Mouse (Mus musculus) heart, adult 11 months (tissue): ENCODE data around the gene Slc15a3.

Experiments
- DNase-seq: peaks from one replicate; pipeline ENCODE4 v3.0.0; 2022

Gene Slc15a3

GRCm38 (mm10) chr19:10839010-10839892 lies at the start of gene Slc15a3:
Gene Slc15a3, plus strand, starts transcription at chr19:10839727.
- no peak for DNase-seq

GRCm38 (mm10) chr19:10790323-10790722 lies 49.2 kb upstream of the Slc15a3 start:
- no peak for DNase-seq

DNA sequence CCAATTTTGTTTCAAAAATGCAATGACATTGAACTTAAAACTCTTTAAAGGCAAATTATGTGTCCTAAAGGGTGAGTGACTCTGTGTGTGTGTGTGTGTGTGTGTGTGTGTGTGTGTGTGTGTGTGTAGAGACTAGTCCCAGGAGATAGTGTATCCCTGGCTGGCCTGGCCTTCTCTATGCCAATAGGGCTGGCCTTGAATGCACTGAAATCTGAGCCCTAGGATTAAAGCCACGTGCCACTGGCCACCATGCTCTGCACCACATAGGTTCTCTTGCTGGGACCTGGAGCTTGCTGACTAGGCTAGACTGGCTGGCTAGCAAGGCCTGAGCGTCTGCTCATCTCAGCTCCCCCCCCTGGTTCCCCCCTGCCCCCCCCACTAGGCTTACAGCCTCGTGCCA lies 46.5 kb upstream of the Slc15a3 start:
- DNase-seq: no peak

DNA sequence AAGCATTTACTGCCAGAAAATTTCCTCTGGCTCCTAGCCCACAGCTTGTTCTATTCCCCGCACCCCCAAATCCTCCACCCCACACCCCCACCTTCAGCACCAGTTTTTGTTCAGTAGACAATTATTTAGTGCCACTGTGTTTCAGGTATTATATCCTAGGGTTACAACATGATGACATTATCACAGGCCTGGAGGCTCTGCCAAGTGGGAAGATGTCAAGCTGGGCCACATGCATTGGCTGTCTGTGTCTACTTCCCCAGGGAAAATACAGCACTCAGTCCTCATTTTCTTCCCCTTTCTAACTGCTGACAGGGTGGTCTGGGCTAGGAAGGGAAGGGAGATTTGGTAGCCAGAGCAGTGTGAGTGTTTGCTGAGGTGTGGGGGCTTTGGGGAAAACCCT lies 44.6 kb upstream of the Slc15a3 start:
- no peak for DNase-seq

DNA sequence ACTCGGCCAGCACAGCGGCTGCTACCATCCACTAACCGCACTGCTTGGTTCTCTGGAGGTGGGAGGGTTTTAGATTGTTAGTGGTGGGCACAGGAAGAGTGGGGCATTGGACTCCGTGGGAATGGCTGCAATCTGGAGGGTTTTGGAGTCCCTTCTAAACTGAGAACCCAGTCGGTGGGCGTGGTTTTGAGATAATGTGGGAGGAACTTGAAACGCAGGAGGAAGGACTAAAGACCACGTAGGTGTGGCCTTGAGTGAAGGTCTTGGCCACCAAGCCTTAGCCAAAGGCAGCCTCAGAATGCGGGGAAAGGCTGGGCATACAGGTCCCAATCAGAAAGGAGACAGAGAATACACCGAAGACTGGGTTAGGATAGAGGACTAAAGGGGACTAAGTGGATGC lies 41.0 kb upstream of the Slc15a3 start:
- no peak for DNase-seq

- DNase-seq: no peak
These were observed 40.4 kb upstream of the Slc15a3 start for GRCm38 (mm10) chr19:10799155-10799554.

DNA sequence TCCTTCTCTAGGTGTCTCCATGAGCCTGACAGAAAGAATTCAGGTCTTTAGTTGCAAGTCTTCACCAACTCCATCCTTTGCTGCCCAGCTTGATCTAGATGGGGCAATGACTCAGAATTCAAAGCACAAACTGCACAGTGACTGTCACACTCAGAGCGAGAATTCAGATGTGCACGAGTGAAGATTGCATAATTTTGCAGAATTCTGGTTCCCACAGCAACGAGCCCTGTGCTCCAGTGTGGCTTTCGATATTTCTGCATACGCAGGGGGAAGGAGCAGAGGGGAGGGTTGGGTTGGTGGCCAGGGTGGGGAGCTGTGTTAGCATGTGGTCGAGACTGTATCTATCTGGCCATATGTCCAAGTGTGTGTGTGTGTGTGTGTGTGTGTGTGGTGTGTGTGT lies 38.5 kb upstream of the Slc15a3 start:
- DNase-seq: no peak

DNA sequence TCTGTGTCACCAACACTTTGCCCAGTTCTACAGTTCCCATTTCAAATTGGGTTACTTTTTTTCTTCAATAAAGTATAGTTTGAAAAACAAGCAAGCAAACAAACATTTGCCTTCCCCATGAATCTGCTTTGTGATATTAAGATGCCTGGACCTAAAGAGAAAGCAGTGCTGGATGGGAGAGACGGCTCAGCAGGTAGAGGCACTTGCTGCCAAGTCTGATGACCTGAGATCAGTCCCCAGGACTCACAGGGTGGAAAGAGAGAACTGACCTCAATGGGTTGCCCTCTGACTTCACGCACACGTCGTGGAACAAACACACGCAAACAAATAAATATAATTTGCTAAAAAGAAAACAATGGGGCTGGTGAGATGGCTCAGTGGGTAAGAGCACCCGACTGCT lies 37.6 kb upstream of the Slc15a3 start:
- no peak for DNase-seq

DNA sequence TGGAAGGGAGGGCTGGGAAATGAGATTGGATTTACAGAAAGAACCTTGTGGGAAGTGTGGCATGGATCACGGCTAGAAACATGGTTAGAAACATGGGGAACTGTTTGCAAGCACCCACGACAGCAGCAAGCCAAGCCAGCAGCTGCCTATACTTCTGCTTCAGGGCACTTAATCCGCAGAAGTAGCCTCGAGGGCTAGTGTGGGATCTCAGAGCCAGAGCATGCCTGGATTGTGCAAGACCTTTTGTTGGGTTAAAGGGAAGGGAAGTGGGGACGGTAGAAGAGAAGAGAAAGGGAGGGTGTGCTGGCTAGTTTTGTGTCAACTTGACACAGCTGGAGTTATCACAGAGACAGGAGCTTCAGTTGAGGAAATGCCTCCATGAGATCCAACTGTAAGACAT lies 35.8 kb upstream of the Slc15a3 start:
- no peak for DNase-seq

DNA sequence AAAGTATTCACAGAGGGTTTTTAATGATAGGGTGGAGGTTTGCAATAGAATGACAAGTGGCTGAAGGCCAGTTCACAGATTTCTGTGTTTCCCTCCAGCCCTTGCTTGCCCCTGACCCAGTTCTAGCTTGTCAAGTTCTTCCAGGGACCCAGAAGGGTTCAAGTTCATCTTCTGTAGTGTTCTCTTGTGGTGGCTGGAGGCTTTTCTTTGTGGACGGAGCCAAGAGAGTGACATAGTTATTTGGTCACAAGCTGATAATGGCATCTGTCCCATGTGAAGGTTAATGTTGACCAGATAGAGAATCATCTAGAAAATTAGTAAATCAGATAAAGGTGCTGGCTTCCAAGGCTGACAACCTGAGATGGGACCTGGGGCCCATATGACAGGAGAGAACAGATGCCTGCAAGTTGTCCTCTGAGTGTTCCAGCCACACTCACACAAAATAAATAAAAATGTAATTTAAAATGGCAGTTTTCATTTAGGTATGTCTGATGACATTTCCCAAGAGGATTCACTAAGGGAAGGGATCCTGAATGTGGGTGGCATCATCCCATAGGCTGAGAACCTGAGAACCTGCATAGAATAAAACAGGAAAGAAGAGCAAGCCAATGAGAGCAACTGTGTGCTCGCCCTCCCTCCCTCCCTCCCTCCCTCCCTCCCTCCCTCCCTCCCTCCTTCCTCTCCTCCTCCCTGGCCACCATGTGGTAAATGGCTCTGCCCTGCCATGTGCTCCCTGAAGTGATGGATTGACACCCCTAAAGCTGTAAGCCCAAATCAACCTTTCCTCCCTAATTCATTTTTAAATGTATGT lies 34.5 kb upstream of the Slc15a3 start:
- no peak for DNase-seq

DNA sequence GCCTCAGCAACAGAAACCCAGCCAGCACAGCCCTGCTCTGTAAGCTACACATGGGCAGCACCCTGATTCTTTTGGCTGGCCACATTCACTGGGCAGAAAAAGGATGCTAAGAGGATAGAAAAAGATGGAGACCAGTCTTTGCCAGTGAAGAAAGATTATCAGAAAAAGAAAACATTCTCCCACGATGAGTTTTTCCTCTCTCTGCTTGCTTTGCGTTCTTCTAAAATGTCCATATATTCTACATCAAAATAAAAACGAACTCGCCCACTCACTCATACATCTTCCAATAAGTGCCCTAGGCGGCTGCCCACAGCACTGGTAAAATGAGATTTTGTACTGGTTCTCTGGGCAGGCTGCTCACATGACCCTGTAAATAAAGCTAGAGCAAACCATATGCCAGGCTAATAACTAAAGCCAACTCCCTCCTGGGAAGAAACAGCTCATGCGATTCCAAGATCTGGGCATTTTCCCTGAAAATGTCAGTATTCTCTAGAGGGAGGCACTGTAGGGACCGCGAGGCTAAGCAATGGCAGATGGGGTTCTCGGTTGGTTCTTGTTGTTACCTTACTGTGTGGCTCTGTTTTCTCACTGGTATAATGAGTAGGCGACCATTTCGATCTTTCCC lies 33.8 kb upstream of the Slc15a3 start:
- DNase-seq: no peak

DNA sequence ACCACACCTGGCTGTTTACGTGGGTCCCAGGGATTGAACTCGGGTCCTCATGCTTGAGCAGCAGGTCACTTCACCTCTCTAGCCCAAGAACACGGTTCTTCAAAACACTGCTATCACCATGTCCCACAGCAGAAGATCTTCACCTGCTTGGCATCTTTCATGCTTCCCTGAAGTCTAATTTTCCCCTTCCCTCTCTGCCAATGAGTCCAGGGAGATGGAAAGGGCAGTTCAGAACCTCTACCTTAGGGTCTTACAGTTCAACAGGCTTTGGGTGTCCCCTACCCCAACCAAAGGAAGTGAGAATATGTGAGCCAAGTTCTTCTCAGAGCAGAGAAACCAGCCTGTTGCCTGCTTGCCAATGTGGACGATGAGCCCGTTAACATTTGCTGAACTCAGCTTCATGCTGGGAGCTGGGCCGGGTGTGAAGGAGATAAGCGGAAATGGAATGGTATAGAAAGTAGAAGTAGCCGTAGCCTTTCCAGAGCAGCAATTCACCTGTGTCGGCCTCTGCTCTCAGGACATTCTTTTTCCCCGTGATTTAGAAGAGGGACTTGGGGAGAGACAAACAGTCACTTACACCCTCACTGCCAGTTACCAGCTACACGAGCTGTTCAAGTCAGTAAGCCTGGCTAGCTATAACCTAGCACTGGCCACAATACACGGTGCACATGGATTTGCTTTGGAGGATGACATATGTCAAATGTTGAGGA lies 30.8 kb upstream of the Slc15a3 start:
- DNase-seq: no peak

- no peak for DNase-seq
These were observed 29.9 kb upstream of the Slc15a3 start for GRCm38 (mm10) chr19:10809428-10810175.

- no peak for DNase-seq
These were observed 29.4 kb upstream of the Slc15a3 start for GRCm38 (mm10) chr19:10810176-10810492.

DNA sequence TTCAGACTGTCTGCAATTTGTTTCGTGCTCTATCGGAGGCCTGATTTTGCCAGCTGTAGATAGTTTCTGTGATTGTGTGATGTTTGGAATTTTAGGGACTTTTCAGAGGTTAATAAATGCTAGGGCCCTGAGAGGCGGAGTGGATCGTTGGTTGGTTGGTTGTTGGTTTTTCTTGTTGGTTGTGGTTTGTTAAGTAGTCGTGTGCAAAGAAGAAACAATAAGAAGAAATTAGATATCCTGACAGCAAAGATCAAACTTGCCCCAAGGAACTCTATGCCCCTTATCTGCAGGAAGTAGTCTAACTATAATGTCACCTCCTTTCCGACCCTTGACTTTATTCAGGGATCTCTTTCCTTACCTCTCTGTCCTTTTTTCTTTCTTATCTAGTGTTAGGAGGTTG lies 28.1 kb upstream of the Slc15a3 start:
- DNase-seq: no peak

DNA sequence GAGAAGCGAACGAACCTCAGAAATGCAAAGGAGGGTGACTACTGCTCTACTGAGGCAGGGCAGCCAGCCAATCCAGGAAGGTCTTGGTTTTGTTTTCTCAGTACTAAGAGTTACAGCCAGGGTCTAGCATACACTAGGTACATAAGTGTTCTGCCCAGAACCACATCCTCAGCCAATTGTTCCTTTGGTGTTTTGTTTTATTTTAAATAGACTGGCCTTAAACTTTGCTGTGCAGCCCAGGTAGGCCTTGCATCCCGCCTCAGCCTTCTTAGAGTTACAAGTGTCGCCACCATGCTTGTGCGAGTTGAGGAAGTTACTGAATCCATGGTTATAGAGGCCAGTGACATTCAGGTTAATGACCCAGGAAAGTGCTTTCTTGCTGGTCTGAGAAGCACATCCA lies 26.5 kb upstream of the Slc15a3 start:
- no peak for DNase-seq

GRCm38 (mm10) chr19:10813905-10814304 lies 25.6 kb upstream of the Slc15a3 start:
- DNase-seq: no peak

DNA sequence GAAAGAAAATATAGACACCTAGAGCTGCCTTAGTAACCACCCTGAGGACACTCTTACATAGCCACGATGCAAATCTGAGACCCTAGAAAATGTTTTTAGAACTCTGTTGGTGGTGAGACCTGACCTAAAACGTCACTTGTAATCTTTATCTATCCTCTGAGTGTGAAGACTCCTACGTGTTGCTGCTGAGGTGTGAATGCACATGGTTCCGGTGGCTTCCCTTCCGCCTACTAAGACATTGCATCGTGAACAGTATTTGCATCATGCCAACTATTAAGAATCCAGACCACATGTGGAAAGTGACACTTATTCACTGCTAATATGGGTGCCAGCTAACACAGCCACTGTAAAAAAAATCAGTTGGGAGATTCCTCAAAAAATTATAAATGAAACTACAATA lies 23.7 kb upstream of the Slc15a3 start:
- DNase-seq: no peak

GRCm38 (mm10) chr19:10816462-10816861 lies 23.1 kb upstream of the Slc15a3 start:
- no peak for DNase-seq

- DNase-seq: no peak
These were observed 21.1 kb upstream of the Slc15a3 start for GRCm38 (mm10) chr19:10818217-10818946.

DNA sequence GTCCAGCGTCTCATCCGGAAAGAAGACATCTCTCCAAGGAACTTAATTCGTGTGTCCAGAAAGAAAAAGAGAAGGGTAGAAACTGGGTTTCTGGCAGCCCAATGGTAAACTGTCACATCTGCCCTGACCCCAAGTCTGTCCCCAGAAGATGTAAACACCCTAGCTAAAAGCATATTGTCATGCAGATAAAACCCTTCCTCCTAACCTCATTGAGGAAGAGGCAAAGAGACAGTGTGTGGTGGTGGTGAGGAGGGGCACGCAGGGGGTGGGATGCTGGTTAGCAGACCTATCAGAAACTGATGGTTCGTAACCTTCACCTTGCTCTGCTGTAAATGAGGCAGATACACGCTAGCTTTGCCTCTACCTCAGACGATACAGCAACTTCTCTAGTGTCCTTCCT lies 18.2 kb upstream of the Slc15a3 start:
- no peak for DNase-seq

- DNase-seq: no peak
These were observed 17.0 kb upstream of the Slc15a3 start for GRCm38 (mm10) chr19:10822534-10822933.
